Mouse (Mus musculus): Measurements from ENCODE around the gene Tut7.
"Not testable (repeated sequence)": the region's sequence is repeated elsewhere in the genome, so short reads cannot be mapped to it uniquely, and the experiment has no call there.

Tut7 gene

GRCm38 (mm10) chr13:59822507-59823462 is at the start of gene Tut7:
Gene Tut7 (minus strand): TSS chr13:59823147.
- DNase-seq: peak; percentile 92 to 95

- DNase-seq: no peak
Measured at GRCm38 (mm10) chr13:59872446-59872845, 49.5 kb upstream of the Tut7 start.

GRCm38 (mm10) chr13:59870004-59870403 is 47.1 kb upstream of the Tut7 start:
- no peak for DNase-seq

- DNase-seq: no peak
Measured at GRCm38 (mm10) chr13:59868011-59868649, 45.2 kb upstream of the Tut7 start.

- no peak for DNase-seq
Measured at GRCm38 (mm10) chr13:59867103-59867502, 44.2 kb upstream of the Tut7 start.

GRCm38 (mm10) chr13:59859515-59859914 is 36.6 kb upstream of the Tut7 start:
- DNase-seq: no peak

GRCm38 (mm10) chr13:59856286-59857070 is 33.5 kb upstream of the Tut7 start:
- DNase-seq: peak; percentile 24 to 32

GRCm38 (mm10) chr13:59853471-59853870 is 30.5 kb upstream of the Tut7 start:
- no peak for DNase-seq

- no peak for DNase-seq
Measured at GRCm38 (mm10) chr13:59850373-59850772, 27.4 kb upstream of the Tut7 start.

GRCm38 (mm10) chr13:59844661-59845060 is 21.7 kb upstream of the Tut7 start:
- DNase-seq: no peak

GRCm38 (mm10) chr13:59843976-59844375 is 21.0 kb upstream of the Tut7 start:
- DNase-seq: no peak

- peak; percentile 43 to 63 for DNase-seq
Measured at GRCm38 (mm10) chr13:59842226-59843210, 19.6 kb upstream of the Tut7 start.

- DNase-seq: not testable (repeated sequence)
Measured at GRCm38 (mm10) chr13:59841761-59842160, 18.8 kb upstream of the Tut7 start.

GRCm38 (mm10) chr13:59840429-59841169 is 17.7 kb upstream of the Tut7 start:
- peak; percentile 81 to 84 for DNase-seq

GRCm38 (mm10) chr13:59839356-59839755 is 16.4 kb upstream of the Tut7 start:
- DNase-seq: no peak

- no peak for DNase-seq
Measured at GRCm38 (mm10) chr13:59838464-59838863, 15.5 kb upstream of the Tut7 start.

GRCm38 (mm10) chr13:59836811-59837210 is 13.9 kb upstream of the Tut7 start:
- DNase-seq: no peak

GRCm38 (mm10) chr13:59836101-59836798 is 13.3 kb upstream of the Tut7 start:
- DNase-seq: no peak

GRCm38 (mm10) chr13:59834786-59835452 is 12.0 kb upstream of the Tut7 start:
- peak in 1 of 2 experiments; percentile 40 for DNase-seq

GRCm38 (mm10) chr13:59832871-59833270 is 9.9 kb upstream of the Tut7 start:
- DNase-seq: no peak
